Mouse (Mus musculus) layer of hippocampus, postnatal 14 days (tissue): Measurements from ENCODE around the gene Olfr996. TPM values are rescaled to one million over a fixed set of nuclear protein-coding genes. Genes with fewer than 3 reads are reported as not detected.
"Not testable (repeated sequence)": the region's sequence is repeated elsewhere in the genome, so short reads cannot be mapped to it uniquely, and the experiment has no call there.

Source experiments
- DNase-seq, 2 experiments: peaks; one replicate each; pipeline ENCODE4 v3.0.0; 2021 to 2022; ENCODE audit warnings: low spot score in 2 of 2, mixed read lengths in 1 of 2
- long read RNA-seq, 2 experiments: library from polyadenylated mRNA; stranded (forward); transcript quantifications; one replicate each; pipeline ENCODE4 v2.0.0; 2021
- total RNA-seq, 2 experiments: library from RNA; stranded (reverse); gene quantifications; 2 replicates each; pipeline ENCODE4 v1.2.3; 2021

Olfr996 gene
- total RNA-seq = not detected
- long read RNA-seq, experiment 1 = 0 reads
- long read RNA-seq, experiment 2 = 0 reads

DNA sequence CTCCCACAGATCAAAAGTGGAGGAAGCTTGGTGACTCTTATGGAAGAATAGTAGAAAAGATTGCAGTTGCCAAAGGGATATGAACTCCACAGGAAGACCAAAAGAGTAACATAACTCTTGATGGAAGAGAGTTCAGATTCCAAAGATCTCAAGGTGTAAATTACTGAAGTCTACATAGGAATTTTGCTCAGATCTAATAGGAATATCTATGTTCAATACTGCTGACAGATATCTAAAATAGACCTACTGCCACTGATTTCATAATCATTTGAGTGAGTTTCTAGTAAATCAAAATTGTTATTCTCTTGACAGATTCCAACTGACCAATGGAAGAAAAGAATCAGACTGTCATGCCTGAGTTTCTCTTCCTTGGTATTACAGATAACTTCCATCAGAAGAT lies at the start of gene Olfr996:
Olfr996 (plus strand) TSS at position 301 of the 400 bp plus-strand sequence.
- DNase-seq = no peak

DNA sequence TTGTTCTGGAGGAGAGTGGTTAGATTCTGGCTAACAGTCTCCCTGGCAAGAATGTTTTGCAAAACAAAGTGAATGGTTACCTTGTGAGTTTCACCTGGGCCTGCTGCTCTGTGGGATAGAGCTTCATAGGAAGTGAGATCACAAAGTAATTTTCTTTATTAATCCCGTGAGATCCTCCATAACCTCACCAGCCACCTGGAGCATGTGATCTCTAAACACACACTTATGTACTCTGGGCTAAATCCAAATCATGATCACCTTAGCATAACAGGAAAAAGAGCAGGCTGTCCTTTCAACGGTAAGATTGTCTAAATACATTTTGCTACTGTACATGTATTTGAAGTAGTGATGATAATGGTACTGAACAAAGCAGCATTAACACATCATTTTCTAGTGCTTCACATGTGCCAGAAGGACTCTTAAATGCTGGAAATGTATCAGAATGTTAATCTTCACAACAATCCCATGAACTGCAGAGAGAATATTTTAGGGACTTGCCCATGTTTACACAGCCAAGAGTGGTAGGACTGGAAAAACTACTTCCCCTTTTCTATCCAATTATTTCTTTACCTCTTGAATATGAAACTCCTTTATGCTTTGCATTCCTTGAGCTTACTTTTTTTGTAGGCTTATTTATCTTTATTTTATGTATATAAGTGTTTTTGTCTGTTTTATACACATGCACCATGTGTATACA lies 46.8 kb upstream of the Olfr996 start:
- no peak for DNase-seq

DNA sequence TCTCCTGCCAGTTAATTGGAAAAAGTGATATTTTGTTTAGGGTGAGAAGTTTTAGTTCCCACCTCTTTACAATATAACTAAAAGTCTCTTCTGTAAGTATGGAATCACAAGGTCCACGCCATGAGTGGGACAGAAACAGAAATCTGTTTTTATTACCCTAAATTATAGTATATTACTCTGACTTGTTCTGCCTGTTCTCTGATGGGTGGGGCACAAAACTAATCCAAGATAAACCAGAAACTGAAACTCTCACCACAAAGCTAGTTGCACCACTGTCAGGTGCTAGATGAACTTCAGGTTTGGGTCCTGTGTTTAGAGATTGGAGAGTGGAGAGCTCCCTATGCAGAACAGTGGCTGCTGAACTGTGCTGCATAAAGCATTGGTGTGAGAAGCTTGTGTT lies 45.1 kb upstream of the Olfr996 start:
- DNase-seq = no peak

DNA sequence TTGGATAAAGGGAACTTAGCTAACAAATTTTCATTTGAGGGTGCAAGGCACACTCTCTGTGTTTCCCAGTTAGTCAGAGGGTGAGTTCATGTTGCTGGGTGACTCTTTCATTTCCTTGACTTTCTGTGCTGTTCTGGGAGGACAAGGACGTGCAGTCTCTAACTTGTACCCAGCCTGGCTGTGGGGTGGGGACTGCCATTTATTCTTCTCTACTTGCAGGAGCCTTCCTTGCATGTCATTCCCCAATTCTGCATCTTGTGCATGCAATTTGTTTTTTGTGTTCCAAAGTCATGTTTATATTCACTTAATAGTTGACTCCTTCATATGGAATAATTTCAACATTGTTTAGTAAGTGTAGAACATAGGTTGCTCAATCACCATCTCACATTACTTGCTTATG lies 24.2 kb upstream of the Olfr996 start:
- no peak for DNase-seq

DNA sequence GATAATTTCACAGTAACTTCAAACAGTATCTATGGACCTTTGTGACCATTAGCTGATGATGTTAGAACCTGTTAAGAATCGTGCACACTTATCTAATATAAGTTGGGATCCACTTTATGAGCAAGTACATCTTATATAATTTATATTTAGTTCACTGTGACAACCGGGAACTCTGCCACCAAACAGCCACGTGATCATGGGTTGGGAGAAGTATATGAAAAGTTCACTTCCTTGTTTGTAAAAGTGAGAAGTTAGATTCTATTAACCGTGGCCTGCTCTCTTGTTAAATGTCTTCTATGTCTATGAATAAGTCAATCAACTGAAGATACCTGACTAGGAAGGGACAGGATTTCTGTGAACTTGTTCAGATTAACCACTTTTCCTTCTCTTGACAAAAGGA lies 18.8 kb upstream of the Olfr996 start:
- DNase-seq = no peak

DNA sequence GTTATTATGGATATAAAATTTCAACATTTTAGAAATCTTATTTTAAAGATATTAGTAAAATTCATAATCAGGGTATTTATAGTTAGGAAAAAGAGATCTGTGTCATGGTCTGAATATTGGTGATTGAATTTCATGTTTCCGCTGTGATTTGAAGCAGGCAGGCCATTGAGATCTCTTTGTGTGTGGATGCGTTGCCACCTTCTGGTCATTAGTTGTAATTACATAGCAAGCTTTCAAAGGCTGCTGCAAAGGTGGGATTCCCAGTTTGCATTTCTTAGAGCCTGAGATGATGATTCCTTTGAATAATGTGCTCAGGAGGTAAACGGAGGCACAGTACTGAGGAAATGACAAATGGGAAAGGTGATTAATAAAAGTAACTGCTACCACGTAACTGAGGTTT lies 17.8 kb upstream of the Olfr996 start:
- DNase-seq = peak; percentile 45 to 71

DNA sequence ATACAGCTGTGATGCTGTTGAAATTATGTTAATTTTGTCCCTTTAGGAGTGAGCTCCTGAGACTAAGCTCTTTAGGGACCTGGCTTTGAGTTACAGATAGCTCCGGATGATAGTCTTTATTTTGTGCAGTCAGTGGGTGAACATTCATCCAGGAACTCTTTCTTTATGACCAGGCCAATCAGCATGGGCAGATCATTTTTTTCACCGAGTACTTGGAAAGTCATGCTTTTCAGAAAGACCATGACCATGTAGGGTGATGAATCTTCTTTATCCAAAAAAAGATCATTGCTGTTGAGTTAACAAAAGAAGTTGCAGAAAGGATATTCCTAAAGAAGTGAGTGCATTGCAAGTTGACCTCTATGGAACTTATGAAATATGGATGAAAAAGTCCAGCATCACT lies 9.6 kb downstream of the Olfr996 start, which contains the start of gene Olfr998:
Olfr998 (plus strand) TSS at position 301 of the 400 bp plus-strand sequence.
- not testable (repeated sequence) for DNase-seq

DNA sequence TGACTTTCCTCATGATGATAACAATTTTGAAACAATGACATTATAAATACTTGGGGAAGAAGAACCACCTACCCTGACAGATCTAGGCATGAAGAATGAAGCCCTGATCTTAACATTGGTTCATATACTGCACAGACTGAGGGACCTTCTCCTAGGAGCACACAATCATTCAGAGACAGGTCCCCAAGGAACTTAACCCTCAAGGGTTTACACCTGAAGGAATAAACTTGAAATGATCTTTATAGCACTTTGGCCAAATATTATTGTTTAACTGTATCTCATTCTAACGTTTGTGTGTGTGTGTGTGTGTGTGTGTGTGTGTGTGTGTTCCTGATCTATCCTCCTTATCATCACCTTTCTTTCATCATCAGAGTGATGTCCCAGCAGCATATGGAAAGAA lies 32.8 kb downstream of the Olfr996 start, which contains the start of gene Olfr1000:
Olfr1000 (minus strand) TSS at position 101 of the 400 bp plus-strand sequence.
- no peak for DNase-seq

Other genes starting within 250 kb of the Olfr996 start
- gene Olfr987, start 239.9 kb upstream of the Olfr996 start, total RNA-seq = not detected
- gene Olfr988, start 216.0 kb upstream of the Olfr996 start, total RNA-seq = not detected
- not detected for gene Olfr992, start 169.7 kb upstream of the Olfr996 start, total RNA-seq
- not detected for gene Olfr993, start 164.3 kb upstream of the Olfr996 start, total RNA-seq
- not detected for gene Olfr994, start 142.8 kb upstream of the Olfr996 start, total RNA-seq
- not detected for gene Olfr995, start 135.6 kb upstream of the Olfr996 start, total RNA-seq
- under 1 TPM; 0.43 to 0.65 TPM for gene 4833423E24Rik, start 60.2 kb upstream of the Olfr996 start, total RNA-seq
- not detected for gene Olfr998, start 9.7 kb downstream of the Olfr996 start, total RNA-seq
- not detected for gene Olfr1000, start 32.7 kb downstream of the Olfr996 start, total RNA-seq
- not detected for gene Olfr1002, start 71.5 kb downstream of the Olfr996 start, total RNA-seq
- gene Olfr154, start 85.2 kb downstream of the Olfr996 start, total RNA-seq = not detected
- gene Olfr1006, start 99.6 kb downstream of the Olfr996 start, total RNA-seq = not detected
- not detected for gene Olfr1008, start 110.2 kb downstream of the Olfr996 start, total RNA-seq
- gene Olfr1009, start 136.2 kb downstream of the Olfr996 start, total RNA-seq = not detected
- gene Olfr1012, start 183.6 kb downstream of the Olfr996 start, total RNA-seq = not detected
- not detected for gene Olfr1013, start 187.9 kb downstream of the Olfr996 start, total RNA-seq
- gene Olfr1014, start 193.5 kb downstream of the Olfr996 start, total RNA-seq = not detected
- not detected for gene Olfr1015, start 202.8 kb downstream of the Olfr996 start, total RNA-seq
- gene Olfr1016, start 223.3 kb downstream of the Olfr996 start, total RNA-seq = not detected
- gene Olfr1018, start 239.3 kb downstream of the Olfr996 start, total RNA-seq = not detected